Mouse (Mus musculus): Measurements from ENCODE around the gene Oaf. TPM values are rescaled to one million over a fixed set of nuclear protein-coding genes. Genes with fewer than 3 reads are reported as not detected.

Gene Oaf
- polyA plus RNA-seq, 1 experiment from 2014 or later = 42.1 TPM

DNA sequence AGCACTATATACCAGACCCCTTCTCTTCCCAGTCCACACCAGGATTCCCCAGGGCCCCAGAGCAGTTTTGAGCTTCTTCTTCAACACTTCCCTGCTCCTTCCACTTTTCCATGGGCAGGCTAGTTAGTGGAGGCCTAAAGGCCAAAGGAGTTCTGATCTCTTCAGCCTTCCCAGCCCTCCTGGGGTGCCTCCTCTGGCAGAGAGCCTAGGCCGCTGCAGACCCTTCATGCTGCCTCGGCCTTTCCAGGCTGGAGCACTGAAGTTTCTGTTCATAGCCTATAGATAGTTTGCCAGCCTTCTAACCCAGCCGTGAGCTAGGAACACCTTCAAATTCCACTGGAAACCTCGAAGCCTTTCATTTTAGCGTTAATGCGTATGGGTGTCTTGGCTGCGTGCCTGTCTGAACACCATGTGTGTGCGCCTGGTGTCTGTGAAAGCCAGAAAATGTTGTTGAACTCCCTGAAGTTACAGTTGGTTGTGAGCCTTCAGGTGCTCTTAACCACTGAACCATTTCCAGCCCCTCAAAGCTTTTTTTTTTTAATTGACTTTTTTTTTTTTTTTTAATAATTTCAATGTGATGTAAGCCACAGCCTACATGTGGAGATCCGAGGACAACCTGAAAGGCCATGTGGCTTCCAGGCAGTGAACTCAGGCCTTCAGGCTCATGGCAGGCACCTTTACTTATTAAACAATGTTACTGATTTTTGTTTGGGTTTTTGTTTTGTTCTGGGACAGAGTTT lies 23.3 kb upstream of the Oaf start:
- peaks cover 25% of the 10 kb centered on the region for H3K27me3 ChIP-seq (ENCODE audit: poor library complexity, severe bottlenecking)
- peaks cover 82% of the 10 kb centered on the region for H3K4me1 ChIP-seq
- DNase-seq (ENCODE audit: extremely low spot score, low spot score) = no peak
- H3K9me3 ChIP-seq = no peaks in the 10 kb centered on the region
- 76% methylated on average over 9 of the region's 9 CpGs for WGBS
- H3K27ac ChIP-seq = peak overlapping the region; percentile 83
- no peaks in the 10 kb centered on the region for H3K36me3 ChIP-seq (replicated peaks)
- no peak overlapping the region for H3K4me3 ChIP-seq

DNA sequence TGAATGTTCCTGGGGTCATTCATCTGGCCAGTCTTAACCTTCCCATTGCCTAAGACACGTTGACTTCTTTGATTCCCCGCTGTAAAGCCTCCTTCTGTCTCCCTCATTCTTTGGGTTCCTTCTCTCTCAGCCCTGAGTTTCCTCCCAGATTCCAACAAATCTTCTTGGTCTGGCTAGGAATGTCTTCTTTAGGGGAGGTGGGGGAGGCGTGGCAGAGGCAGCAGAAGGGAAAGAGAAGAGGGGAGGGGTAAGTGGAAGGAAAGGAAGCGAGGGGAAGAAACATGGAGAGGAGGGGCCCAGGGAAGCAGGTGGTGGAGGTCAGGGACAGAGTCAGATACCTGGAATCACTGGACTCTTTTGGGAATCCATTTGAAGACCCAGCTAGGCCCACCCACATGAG lies 22.7 kb upstream of the Oaf start:
- 74% methylated on average over 4 of the region's 4 CpGs for WGBS
- peaks cover 84% of the 10 kb centered on the region for H3K4me1 ChIP-seq
- no peak overlapping the region for H3K4me3 ChIP-seq
- H3K27ac ChIP-seq = peak overlapping the region; percentile 83
- DNase-seq (ENCODE audit: extremely low spot score, low spot score) = no peak
- H3K9me3 ChIP-seq = no peaks in the 10 kb centered on the region
- H3K36me3 ChIP-seq (replicated peaks) = no peaks in the 10 kb centered on the region
- peaks cover 25% of the 10 kb centered on the region for H3K27me3 ChIP-seq (ENCODE audit: poor library complexity, severe bottlenecking)

DNA sequence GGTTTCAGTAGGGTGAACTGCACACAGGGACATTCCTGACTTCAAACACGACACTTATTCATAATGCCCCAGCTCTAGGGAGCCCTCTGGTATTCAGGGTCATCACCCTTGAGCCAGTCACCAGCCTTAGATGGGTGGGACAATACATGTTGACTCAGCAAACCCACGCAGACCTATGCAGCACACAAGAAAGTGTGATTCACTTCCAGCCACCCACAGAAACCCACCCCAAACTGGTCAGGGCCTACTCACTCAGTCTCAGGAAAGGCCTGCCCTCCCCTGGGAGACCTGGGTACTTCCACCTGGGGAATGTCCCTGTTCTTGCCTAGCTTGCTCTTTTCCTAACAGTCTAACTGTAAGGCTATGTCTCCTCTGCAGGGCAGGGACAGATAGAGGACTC lies 22.2 kb upstream of the Oaf start:
- Histone ChIP-seq H3K36me3 (replicated peaks) (no peaks in the 10 kb centered on the region), H3K27ac (peak overlapping the region; percentile 83), H3K4me1 (peaks cover 82% of the 10 kb centered on the region), H3K4me3 (no peak overlapping the region), H3K9me3 (no peaks in the 10 kb centered on the region), H3K27me3 (ENCODE audit: poor library complexity, severe bottlenecking) (peaks cover 25% of the 10 kb centered on the region)
- no peak for DNase-seq (ENCODE audit: extremely low spot score, low spot score)
- WGBS = 36% methylated on average over 2 of the region's 2 CpGs

DNA sequence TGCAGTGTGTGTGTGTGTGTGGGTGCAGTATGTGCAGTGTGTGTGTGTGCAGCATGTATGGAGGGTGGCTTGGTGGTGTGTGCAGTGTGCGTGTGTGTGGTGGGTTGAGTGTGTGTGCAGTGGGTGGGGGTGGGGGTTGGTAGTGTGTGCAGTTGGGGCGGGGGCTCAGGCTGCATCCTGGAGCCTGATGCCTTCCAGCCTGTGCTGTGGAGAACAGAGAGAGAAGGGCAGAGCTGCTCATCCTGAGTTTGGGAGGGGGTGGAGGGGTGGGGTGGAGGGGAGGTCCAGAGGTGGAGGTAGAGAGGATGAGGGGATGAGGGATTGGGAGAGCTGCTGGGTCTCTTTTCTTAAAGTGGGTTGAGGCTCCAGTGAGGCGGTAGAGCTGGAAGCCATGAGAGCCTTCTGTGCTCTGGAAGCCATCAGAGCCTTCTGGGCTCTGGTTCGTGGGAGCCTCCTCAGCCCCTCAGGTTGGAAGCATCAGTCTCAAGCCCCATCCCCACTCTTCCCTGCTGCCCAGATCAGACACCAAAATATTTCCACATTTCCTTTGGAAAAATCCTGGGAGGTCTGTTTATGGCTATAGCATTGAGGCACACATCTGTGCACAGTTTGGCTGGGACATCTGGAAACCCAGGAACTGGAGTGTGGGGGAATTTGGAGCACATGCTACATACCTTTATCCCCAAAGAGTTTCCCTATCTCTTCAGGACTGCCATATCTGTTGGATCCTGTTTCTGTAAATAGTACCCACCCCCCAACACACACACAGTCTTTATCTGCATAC lies 21.6 kb upstream of the Oaf start:
- Histone ChIP-seq H3K4me3 (no peak overlapping the region), H3K36me3 (replicated peaks) (no peaks in the 10 kb centered on the region), H3K9me3 (no peaks in the 10 kb centered on the region), H3K4me1 (peaks cover 76% of the 10 kb centered on the region), H3K27ac (peak overlapping the region; percentile 83), H3K27me3 (ENCODE audit: poor library complexity, severe bottlenecking) (peaks cover 19% of the 10 kb centered on the region; the same call in 1 of the 2 replicates)
- no peak for DNase-seq (ENCODE audit: extremely low spot score, low spot score)
- 54% methylated on average over 4 of the region's 4 CpGs for WGBS

DNA sequence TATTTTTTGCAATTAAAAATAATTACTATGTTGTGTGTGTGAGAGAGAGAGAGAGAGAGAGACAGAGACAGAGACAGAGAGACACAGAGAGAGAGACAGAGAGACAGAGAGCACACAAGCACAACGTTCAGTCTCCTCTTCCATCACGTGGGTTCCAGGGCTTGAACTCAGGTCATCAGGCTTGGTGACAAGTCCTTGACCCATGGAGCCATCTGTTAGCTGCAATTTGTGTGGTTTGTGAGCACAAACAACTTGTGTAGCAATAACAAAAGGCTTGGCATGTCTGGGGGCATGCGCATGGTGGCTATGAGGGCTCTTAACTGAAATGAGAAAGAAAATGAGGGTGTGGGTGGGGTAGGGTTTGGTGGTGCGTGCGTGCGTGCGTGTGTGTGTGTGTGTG lies 20.9 kb upstream of the Oaf start:
- H3K36me3 ChIP-seq (replicated peaks) = no peaks in the 10 kb centered on the region
- H3K4me1 ChIP-seq = peaks cover 75% of the 10 kb centered on the region
- H3K9me3 ChIP-seq = no peaks in the 10 kb centered on the region
- H3K27me3 ChIP-seq (ENCODE audit: poor library complexity, severe bottlenecking) = peaks cover 12% of the 10 kb centered on the region; the same call in 1 of the 2 replicates
- no peak overlapping the region for H3K4me3 ChIP-seq
- no peak for DNase-seq (ENCODE audit: extremely low spot score, low spot score)
- H3K27ac ChIP-seq = peak overlapping the region; percentile 83
- 94% methylated on average over 7 of the region's 7 CpGs for WGBS

DNA sequence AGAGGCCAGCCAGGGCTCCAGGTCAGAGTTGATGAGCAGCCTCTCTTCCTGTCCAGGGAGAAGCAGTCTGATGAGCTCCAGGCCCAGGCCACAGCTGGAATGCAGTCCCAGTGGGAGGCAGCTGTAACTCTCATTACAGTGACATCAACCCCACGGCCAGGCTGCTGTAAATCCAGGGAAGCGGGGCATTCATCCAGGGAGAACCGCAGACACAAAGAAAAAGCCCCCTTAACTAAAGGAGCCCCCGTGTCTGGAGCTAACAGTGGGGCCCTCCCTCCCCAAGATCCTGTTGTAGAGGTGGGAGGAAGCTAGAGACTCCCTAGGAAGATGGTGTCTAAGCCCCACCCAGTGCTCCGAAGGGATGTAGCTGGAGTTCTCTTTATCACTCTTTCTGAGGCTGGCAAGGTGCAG lies 13.6 kb upstream of the Oaf start:
- WGBS = 28% methylated on average over 5 of the region's 5 CpGs
- Histone ChIP-seq H3K9me3 (no peaks in the 10 kb centered on the region), H3K27me3 (ENCODE audit: poor library complexity, severe bottlenecking) (no peaks in the 10 kb centered on the region), H3K4me3 (no peak overlapping the region), H3K4me1 (peaks cover 75% of the 10 kb centered on the region), H3K36me3 (replicated peaks) (no peaks in the 10 kb centered on the region), H3K27ac (peak overlapping the region; percentile 83)
- DNase-seq (ENCODE audit: extremely low spot score, low spot score) = peak; percentile 51

DNA sequence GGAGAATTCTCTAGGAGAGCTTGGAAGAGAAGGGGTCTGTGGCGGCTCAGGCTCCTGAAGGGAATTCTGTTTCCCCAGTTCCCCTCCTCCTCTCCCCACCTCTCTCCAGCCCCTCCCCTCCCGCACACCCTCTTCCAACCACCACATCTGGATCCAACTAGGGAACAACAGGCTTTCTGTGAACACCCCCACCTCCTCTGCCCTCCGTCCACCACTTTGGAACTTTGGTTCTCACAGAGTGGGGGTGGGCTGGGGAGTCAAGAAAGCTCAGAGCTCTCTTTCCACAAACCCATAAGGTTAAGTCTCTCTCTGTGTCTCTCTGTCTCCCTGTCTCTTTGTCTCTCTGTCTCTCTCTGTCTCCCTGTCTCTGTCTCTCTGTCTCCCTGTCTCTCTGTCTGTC lies 13.1 kb upstream of the Oaf start:
- H3K4me1 ChIP-seq = peaks cover 72% of the 10 kb centered on the region
- H3K36me3 ChIP-seq (replicated peaks) = no peaks in the 10 kb centered on the region

DNA sequence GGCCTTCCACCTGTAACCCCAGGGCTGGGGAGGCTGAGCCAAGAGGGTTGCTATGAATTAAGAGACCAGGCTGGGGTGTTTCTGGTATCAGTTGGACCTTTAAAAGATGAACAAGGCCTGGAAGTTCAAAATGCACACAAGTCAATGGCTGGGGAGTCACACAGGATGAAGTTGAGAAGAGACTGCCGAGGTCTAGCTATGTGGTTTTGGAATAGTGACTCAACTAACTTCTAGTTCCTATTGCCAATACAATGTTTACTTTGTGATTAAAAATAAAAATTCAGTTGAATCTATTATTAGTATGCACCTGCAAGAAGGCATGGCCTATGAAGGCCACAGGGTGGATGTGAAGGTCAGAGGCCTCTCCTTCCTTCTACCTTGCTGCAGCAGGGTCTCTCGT lies 12.1 kb upstream of the Oaf start:
- H3K27me3 ChIP-seq (ENCODE audit: poor library complexity, severe bottlenecking) = no peaks in the 10 kb centered on the region
- no peak for DNase-seq (ENCODE audit: extremely low spot score, low spot score)
- H3K4me3 ChIP-seq = no peak overlapping the region
- 86% methylated on average over 2 of the region's 2 CpGs for WGBS
- H3K9me3 ChIP-seq = no peaks in the 10 kb centered on the region
- peaks cover 68% of the 10 kb centered on the region for H3K4me1 ChIP-seq
- H3K36me3 ChIP-seq (replicated peaks) = no peaks in the 10 kb centered on the region
- peak overlapping the region; percentile 83 for H3K27ac ChIP-seq

More for the DNA sequence above, 13.1 kb upstream of the Oaf start:
- Histone ChIP-seq H3K9me3 (no peaks in the 10 kb centered on the region), H3K4me3 (0 out of 2 replicates have a peak overlapping the region, but pooled peaks have one; percentile 1), H3K27me3 (ENCODE audit: poor library complexity, severe bottlenecking) (no peaks in the 10 kb centered on the region), H3K27ac (peak overlapping the region; percentile 83)
- 47% methylated on average over 3 of the region's 3 CpGs for WGBS
- DNase-seq (ENCODE audit: extremely low spot score, low spot score) = no peak

DNA sequence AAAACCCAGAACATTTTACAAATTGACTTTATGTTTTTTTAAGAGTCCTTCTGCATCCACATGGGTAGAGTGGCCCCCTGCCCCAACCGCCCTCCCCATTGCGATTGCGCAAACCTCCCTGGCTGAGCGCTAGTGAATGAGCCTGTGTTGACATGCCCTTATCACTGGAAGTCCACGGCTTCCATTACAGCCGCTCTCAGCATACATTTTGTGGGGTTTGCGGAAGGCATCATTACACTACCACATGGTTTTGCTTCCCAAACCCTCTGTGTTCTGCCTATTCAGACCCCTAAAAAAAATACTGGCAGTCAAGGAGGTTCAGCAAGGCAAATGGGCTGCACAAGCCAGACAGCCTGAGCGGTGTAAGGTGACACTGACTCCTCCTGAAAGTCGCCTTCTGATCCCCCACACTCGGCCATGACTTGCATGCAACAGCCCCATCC lies 7.0 kb upstream of the Oaf start:
- H3K4me1 ChIP-seq = peaks cover 30% of the 10 kb centered on the region
- DNase-seq (ENCODE audit: extremely low spot score, low spot score) = no peak
- H3K9me3 ChIP-seq = no peaks in the 10 kb centered on the region
- 0 out of 2 replicates have a peak, but pooled peaks cover 3% of the 10 kb centered on the region for H3K27me3 ChIP-seq (ENCODE audit: poor library complexity, severe bottlenecking)
- WGBS = 51% methylated on average over 10 of the region's 10 CpGs
- 0 out of 2 replicates have a peak overlapping the region, but pooled peaks have one; percentile 40 for H3K27ac ChIP-seq
- no peak overlapping the region for H3K4me3 ChIP-seq
- no peaks in the 10 kb centered on the region for H3K36me3 ChIP-seq (replicated peaks)

DNA sequence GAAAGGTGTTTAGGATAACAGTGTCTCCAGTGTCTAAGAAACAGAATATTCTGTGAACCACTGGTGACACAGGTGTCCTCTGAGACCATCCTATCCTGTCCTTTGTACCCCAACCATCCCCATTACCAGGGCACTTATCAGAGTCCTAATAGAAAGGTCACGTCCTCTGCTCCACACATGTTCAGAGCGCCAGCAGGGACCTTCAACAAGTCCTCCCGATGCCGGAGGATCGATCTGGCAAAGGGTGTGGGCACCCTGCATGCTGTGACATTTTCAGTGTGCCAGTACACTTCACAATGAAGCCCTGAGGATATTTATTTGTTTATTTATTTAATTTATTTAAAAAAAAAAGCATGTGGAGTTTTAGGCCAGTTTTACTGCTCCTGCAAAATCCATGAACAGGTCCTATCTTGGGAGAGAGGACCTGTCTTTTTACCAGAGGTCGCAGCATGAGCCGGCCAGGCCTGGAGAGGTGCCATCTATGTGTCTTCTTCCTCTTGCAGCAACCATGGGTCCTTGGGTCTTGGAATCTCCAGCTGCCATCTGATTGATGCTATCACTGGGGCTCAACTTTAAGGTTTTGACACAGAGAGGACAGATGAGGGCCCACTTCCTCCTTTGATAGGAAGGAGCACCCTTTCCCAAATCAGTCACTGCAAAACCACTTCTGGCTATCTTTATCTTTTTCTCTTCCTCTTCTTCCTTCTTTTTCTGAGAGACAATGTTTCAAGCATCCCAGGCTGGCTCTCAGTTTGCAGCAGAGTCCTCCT lies 6.3 kb upstream of the Oaf start:
- Histone ChIP-seq H3K27ac (0 out of 2 replicates have a peak overlapping the region, but pooled peaks have one; percentile 40), H3K4me3 (no peak overlapping the region)
- WGBS = 92% methylated on average over 7 of the region's 7 CpGs

DNA sequence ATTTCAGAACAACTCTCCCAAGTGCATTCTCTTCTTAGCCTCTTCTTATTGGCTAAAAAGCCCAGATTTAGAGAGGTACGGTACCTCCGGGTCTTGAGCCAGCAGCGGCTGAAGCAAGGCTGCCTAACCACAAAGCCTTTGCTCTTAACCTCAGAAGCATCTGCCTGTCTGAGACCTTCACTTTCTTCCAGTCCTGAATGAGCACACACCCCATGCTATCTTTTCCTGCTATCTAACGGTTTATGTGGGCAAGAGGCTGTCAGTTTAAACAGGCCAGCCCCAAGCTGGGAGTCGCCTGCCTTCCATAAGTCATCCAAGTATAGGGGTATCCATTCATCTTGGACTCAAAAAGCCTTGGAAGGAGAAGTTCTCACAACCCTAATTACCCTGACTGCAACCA lies 2.7 kb upstream of the Oaf start:
- WGBS = 90% methylated on average over 5 of the region's 5 CpGs
- Histone ChIP-seq H3K27ac (no peak overlapping the region), H3K9me3 (no peaks in the 10 kb centered on the region), H3K27me3 (ENCODE audit: poor library complexity, severe bottlenecking) (peaks cover 24% of the 10 kb centered on the region), H3K4me1 (peaks cover 52% of the 10 kb centered on the region), H3K36me3 (replicated peaks) (no peaks in the 10 kb centered on the region), H3K4me3 (no peak overlapping the region)
- DNase-seq (ENCODE audit: extremely low spot score, low spot score) = no peak

More for the DNA sequence above, 6.3 kb upstream of the Oaf start:
- no peak for DNase-seq (ENCODE audit: extremely low spot score, low spot score)
- Histone ChIP-seq H3K4me1 (peaks cover 30% of the 10 kb centered on the region), H3K36me3 (replicated peaks) (no peaks in the 10 kb centered on the region), H3K9me3 (no peaks in the 10 kb centered on the region), H3K27me3 (ENCODE audit: poor library complexity, severe bottlenecking) (peaks cover 6% of the 10 kb centered on the region; the same call in 1 of the 2 replicates)

DNA sequence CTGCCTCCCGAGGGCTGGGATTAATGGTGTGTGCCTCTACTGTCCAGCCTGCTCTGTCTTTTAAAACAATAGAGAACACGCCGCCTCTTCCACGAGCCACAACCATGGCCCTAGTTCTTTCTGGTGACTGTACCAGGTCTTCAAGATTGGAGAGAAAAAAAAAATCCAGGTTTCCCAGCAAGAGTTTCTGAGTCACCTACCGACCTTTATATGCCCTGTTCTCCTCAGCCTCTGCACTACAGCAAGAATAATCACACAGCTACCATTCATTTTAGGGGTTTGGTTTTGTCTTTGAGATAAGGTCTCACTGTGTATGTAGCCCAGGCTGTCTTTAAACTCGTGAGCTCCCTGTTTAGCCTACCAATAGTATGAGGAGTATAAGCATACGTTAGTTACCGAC lies 2.3 kb upstream of the Oaf start:
- peaks cover 56% of the 10 kb centered on the region for H3K4me1 ChIP-seq
- WGBS = 89% methylated on average over 8 of the region's 8 CpGs

More for the DNA sequence above, 2.3 kb upstream of the Oaf start:
- no peaks in the 10 kb centered on the region for H3K9me3 ChIP-seq
- no peak for DNase-seq (ENCODE audit: extremely low spot score, low spot score)
- H3K4me3 ChIP-seq = no peak overlapping the region
- peak overlapping the region; percentile 93; the same call in 1 of the 2 replicates for H3K27ac ChIP-seq
- H3K36me3 ChIP-seq (replicated peaks) = 0 out of 2 replicates have a peak, but pooled peaks cover 2% of the 10 kb centered on the region
- H3K27me3 ChIP-seq (ENCODE audit: poor library complexity, severe bottlenecking) = peaks cover 28% of the 10 kb centered on the region

Data from forebrain, embryonic 10.5 days (tissue).